In genomic region chr1:76378154-76378553, GRCm38 (mm10) we compare ENCODE assay signal across 10 mouse cellular contexts.
"Had no signal": no experiment of that assay in that cellular context is flagged by ENCODE, and none has a peak within 500 bp of the region (broad histone marks: within the 10 kb centered on the region; RNA-seq: fewer than 3 reads in every experiment).

No protein-coding gene starts in this region.

- ATAC-seq: midbrain, embryonic 13.5 days; midbrain, embryonic 15.5 days had no signal

- DNase-seq: lung, adult 18-20 months; lung, embryonic 14.5 days; lung, postnatal 10 days; lung, postnatal 4 days; right cerebral cortex, postnatal 14 days; thymus, adult 2 months; thymus, postnatal 25 days; thymus, postnatal 4 days had no signal
